Mouse (Mus musculus): ENCODE measurements around the gene Cab39l.
A peak's percentile ranks its signal among the peaks of the same experiment; 100 is the strongest.

Gene Cab39l

GRCm38 (mm10) chr14:59513922-59514444, 73.2 kb downstream of the Cab39l start:
- no peak for DNase-seq

GRCm38 (mm10) chr14:59525843-59526242, 85.1 kb downstream of the Cab39l start:
- DNase-seq, result no peak

- no peak for DNase-seq
Observed at GRCm38 (mm10) chr14:59530801-59531200, 90.0 kb downstream of the Cab39l start.

- no peak for DNase-seq
Observed at GRCm38 (mm10) chr14:59532986-59533385, 92.2 kb downstream of the Cab39l start.

- no peak for DNase-seq
Observed at GRCm38 (mm10) chr14:59533908-59534307, 93.1 kb downstream of the Cab39l start.

GRCm38 (mm10) chr14:59537829-59538432, 97.2 kb downstream of the Cab39l start:
- DNase-seq, result no peak

GRCm38 (mm10) chr14:59540230-59540629, 99.5 kb downstream of the Cab39l start:
- DNase-seq, result no peak

GRCm38 (mm10) chr14:59540761-59541160, 100.0 kb downstream of the Cab39l start:
- no peak for DNase-seq

- DNase-seq, result no peak
Observed at GRCm38 (mm10) chr14:59543158-59543826, 102.5 kb downstream of the Cab39l start.

- no peak for DNase-seq
Observed at GRCm38 (mm10) chr14:59543956-59544355, 103.2 kb downstream of the Cab39l start.

- no peak for DNase-seq
Observed at GRCm38 (mm10) chr14:59546162-59546880, 105.5 kb downstream of the Cab39l start.

GRCm38 (mm10) chr14:59547530-59547929, 106.8 kb downstream of the Cab39l start:
- DNase-seq, result no peak

GRCm38 (mm10) chr14:59548532-59548931, 107.8 kb downstream of the Cab39l start:
- no peak for DNase-seq

GRCm38 (mm10) chr14:59549106-59549505, 108.3 kb downstream of the Cab39l start:
- no peak for DNase-seq

GRCm38 (mm10) chr14:59550841-59551240, 110.1 kb downstream of the Cab39l start:
- DNase-seq, result no peak

GRCm38 (mm10) chr14:59551956-59552355, 111.2 kb downstream of the Cab39l start:
- no peak for DNase-seq

- DNase-seq, result no peak
Observed at GRCm38 (mm10) chr14:59554025-59554424, 113.3 kb downstream of the Cab39l start.

- DNase-seq, result no peak
Observed at GRCm38 (mm10) chr14:59555018-59555417, 114.2 kb downstream of the Cab39l start.

GRCm38 (mm10) chr14:59555928-59556531, 115.3 kb downstream of the Cab39l start:
- peak; percentile 71 for DNase-seq

- DNase-seq, result no peak
Observed at GRCm38 (mm10) chr14:59557071-59557470, 116.3 kb downstream of the Cab39l start.

GRCm38 (mm10) chr14:59557886-59558285, 117.1 kb downstream of the Cab39l start:
- no peak for DNase-seq

GRCm38 (mm10) chr14:59566756-59567155, 126.0 kb downstream of the Cab39l start:
- no peak for DNase-seq

GRCm38 (mm10) chr14:59576385-59576784, 135.6 kb downstream of the Cab39l start:
- DNase-seq, result no peak

Data from thymus, postnatal 25 days (tissue).